Comparison of ENCODE assay signal across 11 mouse cellular contexts in genomic region chr9:73245524-73245923, GRCm38 (mm10).
DNase-seq lines count a peak whose midpoint lies in the region; ATAC-seq and TF ChIP-seq lines count a peak whose summit lies in the region.
"Had no signal": no experiment of that assay in that cellular context is flagged by ENCODE, and none has a peak within 500 bp of the region (broad histone marks: within the 10 kb centered on the region; RNA-seq: fewer than 3 reads in every experiment).

No protein-coding gene starts in this region.

- TF ChIP-seq CTCF in cerebellum, adult 2 months (IDR thresholded peaks at IDR 0.05; ENCODE audit: borderline replicate concordance, insufficient read depth, low read depth, low read length) = peak; percentile 3; the same call in 1 of the 2 replicates

- no peaks in the 10 kb centered on the region for H3K27me3 ChIP-seq in cerebellum, adult 2 months (ENCODE audit: control insufficient read depth, insufficient read depth, low read length)
- no peaks in the 10 kb centered on the region for H3K27me3 ChIP-seq in hindbrain, embryonic 14.5 days (ENCODE audit: control insufficient read depth, insufficient read depth, low read length)
- no peaks in the 10 kb centered on the region for H3K27me3 ChIP-seq in hindbrain, embryonic 10.5 days (ENCODE audit: insufficient read depth, poor library complexity, severe bottlenecking)
- no peaks in the 10 kb centered on the region for H3K27me3 ChIP-seq in limb, embryonic 14.5 days (ENCODE audit: control insufficient read depth, insufficient read depth, low read length)
- H3K27me3 ChIP-seq: heart, embryonic 15.5 days; stomach, embryonic 15.5 days had no signal

- no peak overlapping the region for H3K4me3 ChIP-seq in cerebellum, adult 2 months (replicated peaks; ENCODE audit: insufficient read depth, low read depth, low read length)
- H3K4me3 ChIP-seq in hindbrain, embryonic 14.5 days (replicated peaks; ENCODE audit: low read length) = no peak overlapping the region
- H3K4me3 ChIP-seq in hindbrain, embryonic 10.5 days = no peak overlapping the region
- no peak overlapping the region for H3K4me3 ChIP-seq in limb, embryonic 14.5 days (replicated peaks; ENCODE audit: low read length)
- H3K4me3 ChIP-seq: heart, embryonic 15.5 days; stomach, embryonic 15.5 days had no signal

- WGBS in cerebellum, adult 2 months = 37% methylated on average over 7 of the region's 7 CpGs
- WGBS in hindbrain, embryonic 14.5 days = 72% methylated on average over 7 of the region's 7 CpGs
- WGBS in hindbrain, embryonic 10.5 days = 88% methylated on average over 7 of the region's 7 CpGs
- WGBS in limb, embryonic 14.5 days = 58% methylated on average over 7 of the region's 7 CpGs

- peak; percentile 34 to 41 for DNase-seq in cerebellum, adult 2 months
- no peak for DNase-seq in cerebellum, postnatal 4 days (ENCODE audit: low spot score in 2 of 2)
- DNase-seq in hindbrain, embryonic 14.5 days (ENCODE audit: low spot score) = no peak
- no peak for DNase-seq in hindbrain, embryonic 10.5 days (ENCODE audit: low spot score)
- DNase-seq in lung, postnatal 10 days = peak; percentile 2
- DNase-seq in lung, postnatal 25 days (ENCODE audit: low spot score) = no peak
- DNase-seq in limb, embryonic 14.5 days (ENCODE audit: low spot score) = peak; percentile 18
- DNase-seq in spleen, postnatal 14 days (ENCODE audit: low spot score in 2 of 2) = no peak
- DNase-seq: lung, postnatal 14 days had no signal

- no peaks in the 10 kb centered on the region for H3K36me3 ChIP-seq in hindbrain, embryonic 14.5 days (replicated peaks; ENCODE audit: control insufficient read depth, insufficient read depth)
- H3K36me3 ChIP-seq in hindbrain, embryonic 10.5 days = no peaks in the 10 kb centered on the region
- H3K36me3 ChIP-seq in limb, embryonic 14.5 days (ENCODE audit: control insufficient read depth, insufficient read depth, low read length) = no peaks in the 10 kb centered on the region
- H3K36me3 ChIP-seq: heart, embryonic 15.5 days; stomach, embryonic 15.5 days had no signal

- H3K4me1 ChIP-seq in cerebellum, adult 2 months (ENCODE audit: control insufficient read depth, insufficient read depth, low read length) = peaks cover 8% of the 10 kb centered on the region
- H3K4me1 ChIP-seq in hindbrain, embryonic 14.5 days (replicated peaks; ENCODE audit: control insufficient read depth, insufficient read depth, low read length) = 0 out of 2 replicates have a peak, but pooled peaks cover 6% of the 10 kb centered on the region
- H3K4me1 ChIP-seq in hindbrain, embryonic 10.5 days (replicated peaks) = no peaks in the 10 kb centered on the region
- H3K4me1 ChIP-seq in limb, embryonic 14.5 days (ENCODE audit: control insufficient read depth, insufficient read depth, low read length) = 0 out of 2 replicates have a peak, but pooled peaks cover 4% of the 10 kb centered on the region
- H3K4me1 ChIP-seq: stomach, embryonic 15.5 days had no signal

- TF ChIP-seq POLR2A in cerebellum, adult 2 months (IDR thresholded peaks at IDR 0.05; ENCODE audit: borderline replicate concordance, insufficient read depth, low read length) = no peak
- no peak for TF ChIP-seq POLR2A in limb, embryonic 14.5 days (IDR thresholded peaks at IDR 0.05; ENCODE audit: borderline replicate concordance, extremely low read depth, insufficient read depth, insufficient read length)

- H3K27ac ChIP-seq in cerebellum, adult 2 months (ENCODE audit: insufficient read depth, low read length) = peak overlapping the region; percentile 71
- peak overlapping the region; percentile 34 for H3K27ac ChIP-seq in hindbrain, embryonic 14.5 days
- no peak overlapping the region for H3K27ac ChIP-seq in hindbrain, embryonic 10.5 days
- no peak overlapping the region for H3K27ac ChIP-seq in limb, embryonic 14.5 days (replicated peaks; ENCODE audit: low read depth, low read length)
- H3K27ac ChIP-seq: heart, embryonic 15.5 days; stomach, embryonic 15.5 days had no signal

- H3K9ac ChIP-seq in hindbrain, embryonic 14.5 days = no peak overlapping the region; the same call in 1 of the 2 replicates
- no peak overlapping the region for H3K9ac ChIP-seq in limb, embryonic 14.5 days (ENCODE audit: low read depth, low read length, severe bottlenecking)
- H3K9ac ChIP-seq: heart, embryonic 15.5 days; stomach, embryonic 15.5 days had no signal

- no peak; the same call in 1 of the 2 replicates for ATAC-seq in hindbrain, embryonic 14.5 days (ENCODE audit: low FRiP score)
- peak; percentile 55; the same call in 1 of the 2 replicates for ATAC-seq in limb, embryonic 14.5 days (ENCODE audit: low FRiP score, low read depth)

- H3K4me2 ChIP-seq in hindbrain, embryonic 14.5 days (replicated peaks) = no peak overlapping the region
- H3K4me2 ChIP-seq in limb, embryonic 14.5 days (replicated peaks; ENCODE audit: low read depth, low read length, severe bottlenecking) = no peak overlapping the region
- H3K4me2 ChIP-seq: heart, embryonic 15.5 days; stomach, embryonic 15.5 days had no signal

- H3K9me3 ChIP-seq in hindbrain, embryonic 14.5 days (ENCODE audit: control insufficient read depth, low read length) = no peaks in the 10 kb centered on the region
- no peaks in the 10 kb centered on the region for H3K9me3 ChIP-seq in hindbrain, embryonic 10.5 days
- H3K9me3 ChIP-seq in limb, embryonic 14.5 days (ENCODE audit: control insufficient read depth, low read length) = no peaks in the 10 kb centered on the region
- H3K9me3 ChIP-seq: heart, embryonic 15.5 days; stomach, embryonic 15.5 days had no signal

Comparison
In these comparisons a context has a peak if more than half of its experiments do, and no peak if none do; other contexts are left out.
1. DNase-seq: peak in cerebellum, adult 2 months (2 of 2), lung, postnatal 10 days (single experiment) and limb, embryonic 14.5 days (single experiment); none in cerebellum, postnatal 4 days (0 of 2), hindbrain, embryonic 14.5 days (single experiment), hindbrain, embryonic 10.5 days (single experiment), lung, postnatal 25 days (single experiment) and spleen, postnatal 14 days (0 of 2).
2. H3K27ac ChIP-seq: peak in cerebellum, adult 2 months (single experiment) and hindbrain, embryonic 14.5 days (single experiment); none in hindbrain, embryonic 10.5 days (single experiment) and limb, embryonic 14.5 days (single experiment).